Mouse (Mus musculus) gastrocnemius, postnatal 14 days (tissue): Measurements from ENCODE around the gene Nsmce4a. TPM values are rescaled to one million over a fixed set of nuclear protein-coding genes. Genes with fewer than 3 reads are reported as not detected.

Experiments used
- total RNA-seq, 2 experiments: library from RNA; stranded (reverse); gene quantifications; 2 replicates each; pipeline ENCODE4 v1.2.3; 2021

The Nsmce4a gene
- total RNA-seq, 2 experiments from 2014 or later, result 30.3 to 30.6 TPM

Other genes with a start within 250 kb of the Nsmce4a start
- gene Ate1, start 52.7 kb downstream of the Nsmce4a start, total RNA-seq, result 10 to 100 TPM; 23.6 to 26.4 TPM
- gene Tacc2, start 4.3 kb upstream of the Nsmce4a start, total RNA-seq, result 100 to 1,000 TPM; 227 to 381 TPM
- gene Btbd16, start 201.0 kb upstream of the Nsmce4a start, total RNA-seq, result under 1 TPM in 1 of 2 experiments, not detected in 1; 0.14 TPM